Mouse (Mus musculus) MEL (cell line): ENCODE measurements around the gene Ercc5. TPM values are rescaled to one million over a fixed set of nuclear protein-coding genes. Genes with fewer than 3 reads are reported as not detected.

Experiments
- DNase-seq: peaks from one replicate; pipeline ENCODE4 v3.0.0; 2011; ENCODE audit warnings: low read depth, low spot score
- H3K27ac ChIP-seq: 2 replicates; pipeline ENCODE4 v1.5.1; 2012; ENCODE audit warnings: low read depth, mild to moderate bottlenecking, control low read depth, low read length, moderate library complexity; ENCODE audit not compliant: control insufficient read depth
- H3K27me3 ChIP-seq, 2 experiments: fragments of 150-350 bp in 1 of 2; sonication (generic) in 1 of 2; 2 replicates each; pipeline ENCODE4 v1.6.1; 2012; ENCODE audit warnings: low read length in 2 of 2, mild to moderate bottlenecking in 2 of 2, improper control_type of control experiment in 1 of 2, moderate library complexity in 1 of 2; ENCODE audit not compliant: insufficient read depth in 2 of 2, control insufficient read depth in 1 of 2
- H3K36me3 ChIP-seq, 2 experiments: 2 replicates each; pipeline ENCODE4 v1.6.1; 2012 to 2014; ENCODE audit warnings: low read length in 2 of 2, improper control_type of control experiment in 1 of 2, inconsistent platforms in 1 of 2, mild to moderate bottlenecking in 1 of 2; ENCODE audit not compliant: insufficient read depth in 2 of 2, control insufficient read depth in 1 of 2
- H3K4me1 ChIP-seq, 2 experiments: fragments of 150-350 bp in 1 of 2; sonication (generic) in 1 of 2; 2 replicates each; pipeline ENCODE4 v1.6.1; 2012; ENCODE audit warnings: low read length in 2 of 2, improper control_type of control experiment in 1 of 2, mild to moderate bottlenecking in 1 of 2; ENCODE audit not compliant: insufficient read depth in 2 of 2, control insufficient read depth in 1 of 2
- H3K4me3 ChIP-seq, 2 experiments: fragments of 150-350 bp in 1 of 2; sonication (generic) in 1 of 2; 2 replicates each; pipeline ENCODE4 v1.5.1; 2012; ENCODE audit warnings: low read depth in 2 of 2, low read length in 2 of 2, mild to moderate bottlenecking in 2 of 2, moderate library complexity in 2 of 2, control low read depth in 1 of 2, improper control_type of control experiment in 1 of 2; ENCODE audit not compliant: control insufficient read depth in 1 of 2, insufficient read depth in 1 of 2
- H3K79me2 ChIP-seq: 2 replicates; pipeline ENCODE4 v1.6.1; 2012; ENCODE audit warnings: mild to moderate bottlenecking, low read length, moderate library complexity; ENCODE audit not compliant: control insufficient read depth, poor library complexity, insufficient read depth
- H3K9ac ChIP-seq: 2 replicates; pipeline ENCODE4 v1.6.1; 2012; ENCODE audit warnings: low read depth, mild to moderate bottlenecking, control low read depth, low read length, moderate library complexity; ENCODE audit not compliant: control insufficient read depth, poor library complexity, severe bottlenecking
- H3K9me3 ChIP-seq: fragments of 150-350 bp; sonication (generic); replicated peaks from 2 replicates; pipeline ENCODE4 v1.6.1; 2012; ENCODE audit warnings: mild to moderate bottlenecking, low read length, improper control_type of control experiment, moderate library complexity; ENCODE audit not compliant: insufficient read depth
- BHLHE40 ChIP-seq: IDR thresholded peaks from 2 replicates; pipeline ENCODE4 v1.6.1; 2012; ENCODE audit warnings: low read depth, mild to moderate bottlenecking, inconsistent platforms, low read length, improper control_type of control experiment, borderline replicate concordance
- CHD1 ChIP-seq: IDR thresholded peaks from 2 replicates; pipeline ENCODE4 v1.6.1; 2012; ENCODE audit warnings: low read depth, mild to moderate bottlenecking, inconsistent platforms, low read length, improper control_type of control experiment
- CHD2 ChIP-seq: IDR thresholded peaks from 2 replicates; pipeline ENCODE4 v1.6.1; 2011; ENCODE audit warnings: low read length, improper control_type of control experiment
- CTCF ChIP-seq, 3 experiments: IDR thresholded peaks in 2 of 3; conservative IDR thresholded peaks in 1 of 3; 2 replicates each; pipeline ENCODE4 v1.5.1; 2011 to 2012; ENCODE audit warnings: low read length in 3 of 3, low read depth in 2 of 3, mild to moderate bottlenecking in 2 of 3, improper control_type of control experiment in 1 of 3, inconsistent platforms in 1 of 3, mixed read lengths in 1 of 3, moderate library complexity in 1 of 3; ENCODE audit not compliant: control insufficient read depth in 1 of 3, insufficient read depth in 1 of 3, poor library complexity in 1 of 3, severe bottlenecking in 1 of 3
- E2F4 ChIP-seq: IDR thresholded peaks from 2 replicates; pipeline ENCODE4 v1.6.1; 2011; ENCODE audit warnings: low read depth, low read length, improper control_type of control experiment, borderline replicate concordance
- ELF1 ChIP-seq: IDR thresholded peaks from 2 replicates; pipeline ENCODE4 v1.6.1; 2014; ENCODE audit warnings: low read depth, mild to moderate bottlenecking, inconsistent platforms, low read length, improper control_type of control experiment, moderate library complexity
- EP300 ChIP-seq, 2 experiments: IDR thresholded peaks; 2 replicates each; pipeline ENCODE4 v1.6.1; 2011; ENCODE audit warnings: improper control_type of control experiment in 2 of 2, low read length in 2 of 2, low read depth in 1 of 2, mild to moderate bottlenecking in 1 of 2
- GABPA ChIP-seq: IDR thresholded peaks from 2 replicates; pipeline ENCODE4 v1.6.1; 2012; ENCODE audit warnings: low read depth, mild to moderate bottlenecking, inconsistent platforms, low read length, improper control_type of control experiment, moderate library complexity
- GATA1 ChIP-seq: IDR thresholded peaks from 2 replicates; pipeline ENCODE4 v1.6.1; 2011; ENCODE audit warnings: low read depth, low read length, improper control_type of control experiment
- HCFC1 ChIP-seq: IDR thresholded peaks from 2 replicates; pipeline ENCODE4 v1.6.1; 2012; ENCODE audit warnings: low read depth, mild to moderate bottlenecking, inconsistent platforms, low read length, improper control_type of control experiment, moderate library complexity
- KAT2A ChIP-seq: conservative IDR thresholded peaks from 2 replicates; pipeline ENCODE4 v1.6.1; 2012; ENCODE audit warnings: low read depth, low read length, improper control_type of control experiment, inconsistent platforms
- MAFK ChIP-seq: IDR thresholded peaks from 2 replicates; pipeline ENCODE4 v1.6.1; 2011; ENCODE audit warnings: low read depth, mild to moderate bottlenecking, low read length, improper control_type of control experiment, borderline replicate concordance
- MAZ ChIP-seq: IDR thresholded peaks from 2 replicates; pipeline ENCODE4 v1.6.1; 2012; ENCODE audit warnings: low read depth, mild to moderate bottlenecking, inconsistent platforms, low read length, improper control_type of control experiment
- MEF2A ChIP-seq: IDR thresholded peaks from 2 replicates; pipeline ENCODE4 v1.6.1; 2014; ENCODE audit warnings: low read depth, mild to moderate bottlenecking, inconsistent platforms, low read length, improper control_type of control experiment; ENCODE audit not compliant: poor library complexity, insufficient replicate concordance, severe bottlenecking; ENCODE audit errors: extremely low read depth
- MXI1 ChIP-seq: IDR thresholded peaks from 2 replicates; pipeline ENCODE4 v1.6.1; 2011; ENCODE audit warnings: mild to moderate bottlenecking, low read depth, low read length, improper control_type of control experiment
- MYC ChIP-seq: IDR thresholded peaks from 2 replicates; pipeline ENCODE4 v1.6.1; 2011; ENCODE audit warnings: low read depth, mild to moderate bottlenecking, low read length, improper control_type of control experiment, moderate library complexity
- NELFE ChIP-seq: IDR thresholded peaks from 2 replicates; pipeline ENCODE4 v1.6.1; 2011; ENCODE audit warnings: low read depth, low read length, improper control_type of control experiment
- NRF1 ChIP-seq: IDR thresholded peaks from 2 replicates; pipeline ENCODE4 v1.6.1; 2014; ENCODE audit warnings: low read depth, mild to moderate bottlenecking, inconsistent platforms, low read length, improper control_type of control experiment, moderate library complexity; ENCODE audit not compliant: poor library complexity, insufficient read depth, severe bottlenecking
- POLR2A ChIP-seq, 2 experiments: IDR thresholded peaks; 2 replicates each; pipeline ENCODE4 v1.6.1; 2011 to 2012; ENCODE audit warnings: low read length in 2 of 2, mild to moderate bottlenecking in 2 of 2, control low read depth in 1 of 2, improper control_type of control experiment in 1 of 2, low read depth in 1 of 2, moderate library complexity in 1 of 2; ENCODE audit not compliant: control insufficient read depth in 1 of 2, insufficient read depth in 1 of 2, poor library complexity in 1 of 2
- POLR2AphosphoS5 ChIP-seq: IDR thresholded peaks from 2 replicates; pipeline ENCODE4 v1.6.1; 2012; ENCODE audit warnings: low read depth, borderline replicate concordance, mild to moderate bottlenecking, inconsistent platforms, low read length, moderate library complexity, mixed read lengths
- RCOR1 ChIP-seq: IDR thresholded peaks from 2 replicates; pipeline ENCODE4 v1.6.1; 2012; ENCODE audit warnings: low read depth, mild to moderate bottlenecking, inconsistent platforms, low read length, improper control_type of control experiment
- SIN3A ChIP-seq: IDR thresholded peaks from 2 replicates; pipeline ENCODE4 v1.6.1; 2012; ENCODE audit warnings: low read length, improper control_type of control experiment, inconsistent platforms
- SMC3 ChIP-seq: IDR thresholded peaks from 2 replicates; pipeline ENCODE4 v1.6.1; 2011; ENCODE audit warnings: low read depth, low read length, improper control_type of control experiment
- TAL1 ChIP-seq: IDR thresholded peaks from 2 replicates; pipeline ENCODE4 v1.6.1; 2012; ENCODE audit warnings: mild to moderate bottlenecking, inconsistent platforms, low read length, moderate library complexity, mixed read lengths
- TBP ChIP-seq: IDR thresholded peaks from 2 replicates; pipeline ENCODE4 v1.8.0; 2011; ENCODE audit warnings: low read depth, low read length, improper control_type of control experiment
- UBTF ChIP-seq: IDR thresholded peaks from 2 replicates; pipeline ENCODE4 v1.6.1; 2012; ENCODE audit warnings: low read depth, mild to moderate bottlenecking, inconsistent platforms, low read length, improper control_type of control experiment, moderate library complexity, borderline replicate concordance; ENCODE audit not compliant: insufficient read depth
- USF1 ChIP-seq: IDR thresholded peaks from 2 replicates; pipeline ENCODE4 v1.6.1; 2014; ENCODE audit warnings: low read depth, mild to moderate bottlenecking, inconsistent platforms, low read length, improper control_type of control experiment, moderate library complexity
- USF2 ChIP-seq, 2 experiments: IDR thresholded peaks; 2 replicates each; pipeline ENCODE4 v1.6.1; 2011 to 2012; ENCODE audit warnings: improper control_type of control experiment in 2 of 2, low read length in 2 of 2, borderline replicate concordance in 1 of 2, inconsistent platforms in 1 of 2, low read depth in 1 of 2, mild to moderate bottlenecking in 1 of 2; ENCODE audit not compliant: insufficient read depth in 1 of 2
- ZMIZ1 ChIP-seq: IDR thresholded peaks from 2 replicates; pipeline ENCODE4 v1.6.1; 2012; ENCODE audit warnings: low read depth, mild to moderate bottlenecking, inconsistent platforms, low read length, improper control_type of control experiment, moderate library complexity
- ZNF384 ChIP-seq: IDR thresholded peaks from 2 replicates; pipeline ENCODE4 v1.6.1; 2012; ENCODE audit warnings: low read depth, mild to moderate bottlenecking, inconsistent platforms, low read length, improper control_type of control experiment
- polyA plus RNA-seq, 2 experiments: library from polyadenylated mRNA; stranded (reverse) in 1 of 2; unstranded in 1 of 2; fragments of >175 nt in 1 of 2; fragments of >200 nt in 1 of 2; gene quantifications; 2 replicates each; pipeline versions ENCODE4 v1.2.1 to v1.2.4; 2012; ENCODE audit warnings: low replicate concordance in 2 of 2, low read depth in 1 of 2; ENCODE audit not compliant: insufficient read length in 2 of 2, insufficient read depth in 1 of 2, missing spikeins in 1 of 2
- total RNA-seq: library from RNA; depleted of rRNA; stranded (reverse); fragments of 300-350 nt; gene quantifications from 2 replicates; pipeline ENCODE4 v1.2.3, GENCODE M21; 2012

The Ercc5 gene
- total and polyA plus RNA-seq, 3 experiments, result 8.2 to 8.5 TPM; not detected in 1

- Histone ChIP-seq H3K36me3 (peaks cover 0 to 5% of the 10 kb centered on the region in 2 experiments; a peak in 2 of 4 replicates), H3K27me3 (no peaks in the 10 kb centered on the region), H3K79me2 (no peaks in the 10 kb centered on the region), H3K4me1 (no peaks in the 10 kb centered on the region), H3K9ac (no peak overlapping the region), H3K9me3 (no peaks in the 10 kb centered on the region), H3K27ac (no peak overlapping the region), H3K4me3 (no peak overlapping the region)
- no peak for DNase-seq
- TF ChIP-seq CHD1 (no peak), TAL1 (no peak), BHLHE40 (no peak), NELFE (no peak), TBP (no peak), KAT2A (no peak), USF2 (IDR thresholded peaks at IDR 0.05; ENCODE audit: borderline replicate concordance in 1 of 2, insufficient read depth in 1 of 2, low read depth in 1 of 2, low read length in 2 of 2) (no peak), CTCF (IDR thresholded peaks at IDR 0.05 in 2 of 3, conservative IDR thresholded peaks at IDR 0.05 in 1 of 3; ENCODE audit: control insufficient read depth in 1 of 3, insufficient read depth in 1 of 3, low read depth in 2 of 3, low read length in 3 of 3, poor library complexity in 1 of 3, severe bottlenecking in 1 of 3) (no peak), RCOR1 (no peak), ZNF384 (no peak), POLR2AphosphoS5 (no peak), EP300 (IDR thresholded peaks at IDR 0.05; ENCODE audit: low read depth in 1 of 2, low read length in 2 of 2) (no peak), ELF1 (no peak), ZMIZ1 (no peak), MXI1 (no peak), MEF2A (no peak), CHD2 (no peak), MAFK (no peak), MAZ (no peak)
These were observed 14.3 kb downstream of the Ercc5 start for GRCm38 (mm10) chr1:44161818-44162217.

- no peaks in the 10 kb centered on the region for H3K27me3 ChIP-seq
- H3K9me3 ChIP-seq, result no peaks in the 10 kb centered on the region
- no peak overlapping the region for H3K9ac ChIP-seq
- H3K4me1 ChIP-seq, result no peaks in the 10 kb centered on the region
- no peak overlapping the region for H3K27ac ChIP-seq
- no peak for DNase-seq
- H3K79me2 ChIP-seq, result no peaks in the 10 kb centered on the region
- peaks cover 0 to 5% of the 10 kb centered on the region in 2 experiments; a peak in 2 of 4 replicates for H3K36me3 ChIP-seq
- no peak overlapping the region for H3K4me3 ChIP-seq
- TF ChIP-seq USF1, result no peak
- no peak for TF ChIP-seq E2F4
- TF ChIP-seq NRF1, result no peak
- TF ChIP-seq USF2 (IDR thresholded peaks at IDR 0.05; ENCODE audit: borderline replicate concordance in 1 of 2, insufficient read depth in 1 of 2, low read depth in 1 of 2, low read length in 2 of 2), result no peak
- TF ChIP-seq HCFC1, result no peak
- no peak for TF ChIP-seq POLR2A (IDR thresholded peaks at IDR 0.05; ENCODE audit: control insufficient read depth in 1 of 2, insufficient read depth in 1 of 2, low read depth in 1 of 2, low read length in 2 of 2, poor library complexity in 1 of 2)
- TF ChIP-seq SIN3A, result no peak
- TF ChIP-seq POLR2AphosphoS5, result no peak
- no peak for TF ChIP-seq MEF2A
- TF ChIP-seq GABPA, result no peak
- TF ChIP-seq SMC3, result no peak
- no peak for TF ChIP-seq MAFK
- no peak for TF ChIP-seq ZNF384
- TF ChIP-seq CHD1, result no peak
- TF ChIP-seq MYC, result no peak
- no peak for TF ChIP-seq RCOR1
- TF ChIP-seq TAL1, result no peak
- TF ChIP-seq GATA1, result no peak
- no peak for TF ChIP-seq UBTF
- TF ChIP-seq, all 39 proteins: peak for 0
These were observed 14.8 kb downstream of the Ercc5 start for GRCm38 (mm10) chr1:44162389-44162788.
